Mouse (Mus musculus): ENCODE results near the gene Zfp746.

DNA sequence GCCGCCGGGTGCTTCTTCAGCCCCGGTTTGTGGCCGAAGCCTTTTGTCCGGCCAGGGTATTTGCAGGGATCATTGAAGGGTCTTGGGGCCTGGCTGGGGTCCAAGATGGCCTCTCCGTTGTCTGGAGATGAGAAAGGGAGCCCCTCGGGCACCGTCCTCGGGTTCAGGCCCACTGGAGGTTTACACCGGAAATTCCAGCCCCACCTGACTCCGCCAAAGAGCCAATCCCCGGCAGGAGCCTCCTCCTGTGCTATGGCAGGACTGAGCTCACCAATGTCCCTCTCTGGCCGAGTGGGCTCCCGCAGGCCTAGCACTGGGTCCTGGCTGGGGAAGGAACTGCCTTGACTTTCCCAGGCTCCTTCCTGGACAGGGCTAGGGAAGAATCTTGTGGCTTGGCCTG is 21.9 kb downstream of the Zfp746 start:
- no peak for TF ChIP-seq CTCF (IDR thresholded peaks at IDR 0.05; ENCODE audit: low read depth, low read length)
- TF ChIP-seq POLR2A (IDR thresholded peaks at IDR 0.05; ENCODE audit: extremely low read depth, insufficient read depth, low read length) = no peak
